Mouse (Mus musculus) cerebellum, adult 2 months (tissue): ENCODE data around the gene Agrp.

Source experiments
- CTCF ChIP-seq: fragments of 200-500 bp; IDR thresholded peaks from 2 replicates; pipeline ENCODE4 v1.5.1; 2011; ENCODE audit warnings: low read depth, mild to moderate bottlenecking, control low read depth, low read length, moderate library complexity, borderline replicate concordance; ENCODE audit not compliant: insufficient read depth
- POLR2A ChIP-seq: fragments of 200-500 bp; IDR thresholded peaks from 2 replicates; pipeline ENCODE4 v1.6.1; 2011; ENCODE audit warnings: low read length, control low read depth, borderline replicate concordance; ENCODE audit not compliant: insufficient read depth

DNA sequence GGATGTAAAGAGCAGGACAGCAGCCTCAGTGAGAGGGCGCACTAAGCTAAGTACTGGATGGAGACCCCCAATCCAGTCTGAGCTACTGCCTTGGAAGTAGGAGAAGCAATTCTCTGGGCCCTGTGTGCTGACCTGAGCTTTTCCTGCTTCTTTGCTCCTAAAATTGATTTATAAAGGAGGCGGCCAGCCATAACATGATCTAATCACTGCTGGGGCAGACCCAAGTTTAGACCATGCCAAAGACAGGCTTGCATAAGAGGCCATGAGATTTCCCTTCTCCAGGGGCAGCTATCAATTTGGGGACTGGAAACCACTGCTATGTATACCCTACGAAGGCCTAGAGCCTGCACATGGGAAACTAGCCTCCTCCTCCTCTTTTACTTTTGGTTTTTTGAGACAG, 107.9 kb downstream of the Agrp start:
- TF ChIP-seq CTCF: no peak
- no peak for TF ChIP-seq POLR2A
